Mouse (Mus musculus) neural tube, embryonic 13.5 days (tissue): ENCODE results near the gene Gramd1a. TPM values are rescaled to one million over a fixed set of nuclear protein-coding genes. Genes with fewer than 3 reads are reported as not detected.

Experiments used
- ATAC-seq: fragments of 200-750 bp; cut with Nextera tagmentation; 2 replicates; pipeline ENCODE4 v1.8.0; 2017; ENCODE audit warnings: low read depth, mild to moderate bottlenecking, moderate TSS enrichment, moderate library complexity
- H3K27ac ChIP-seq: fragments of 300-500 bp; sonication (generic); replicated peaks from 2 replicates; pipeline ENCODE4 v1.5.1; 2015; ENCODE audit warnings: moderate library complexity, mild to moderate bottlenecking, inconsistent platforms
- H3K27me3 ChIP-seq: fragments of 300-500 bp; sonication (generic); 2 replicates; pipeline ENCODE4 v1.6.1; 2015; ENCODE audit warnings: mild to moderate bottlenecking, inconsistent platforms
- H3K36me3 ChIP-seq: fragments of 300-500 bp; sonication (generic); 2 replicates; pipeline ENCODE4 v1.6.1; 2015; ENCODE audit warnings: mild to moderate bottlenecking, inconsistent platforms
- H3K4me1 ChIP-seq: fragments of 300-500 bp; sonication (generic); replicated peaks from 2 replicates; pipeline ENCODE4 v1.6.1; 2015; ENCODE audit warnings: inconsistent platforms
- H3K4me2 ChIP-seq: fragments of 300-500 bp; sonication (generic); 2 replicates; pipeline ENCODE4 v1.6.1; 2015; ENCODE audit warnings: inconsistent platforms, mild to moderate bottlenecking, moderate library complexity
- H3K4me3 ChIP-seq: fragments of 300-500 bp; sonication (generic); 2 replicates; pipeline ENCODE4 v1.5.1; 2015; ENCODE audit warnings: mild to moderate bottlenecking, inconsistent platforms
- H3K9ac ChIP-seq: fragments of 300-500 bp; sonication (generic); 2 replicates; pipeline ENCODE4 v1.6.1; 2015; ENCODE audit warnings: moderate library complexity, mild to moderate bottlenecking, inconsistent platforms
- H3K9me3 ChIP-seq: fragments of 300-500 bp; sonication (generic); 2 replicates; pipeline ENCODE4 v1.6.1; 2016; ENCODE audit warnings: inconsistent platforms
- WGBS: fragments of 180-500 bp; shearing (Covaris S2); methylation state at CpG from one replicate; pipeline ENCODE4 v1.1.7; 2015; 5-methylcytosine and 5-hydroxymethylcytosine counted together
- polyA plus RNA-seq: library from polyadenylated mRNA; unstranded; fragments of >200 nt; fragmentation: Nextera tagmentation; extraction: Ambion mirVana; gene quantifications from 2 replicates; pipeline ENCODE4 v1.2.1, GENCODE M21; 2015

Gene Gramd1a
- polyA plus RNA-seq, 1 experiment from 2014 or later, result 212 TPM

- Histone ChIP-seq H3K36me3 (no peaks in the 10 kb centered on the region), H3K4me3 (no peak overlapping the region), H3K9me3 (peaks cover 4% of the 10 kb centered on the region; the same call in 1 of the 2 replicates), H3K4me2 (no peak overlapping the region), H3K27me3 (no peaks in the 10 kb centered on the region), H3K27ac (no peak overlapping the region), H3K4me1 (peaks cover 20% of the 10 kb centered on the region), H3K9ac (0 out of 2 replicates have a peak overlapping the region, but pooled peaks have one; percentile 31)
- no peak for ATAC-seq
- WGBS, result 61% methylated on average over 14 of the region's 14 CpGs
These were observed 72.7 kb downstream of the Gramd1a start for GRCm38 (mm10) chr7:31082831-31083588.

- no peak overlapping the region for H3K4me2 ChIP-seq
- no peaks in the 10 kb centered on the region for H3K36me3 ChIP-seq
- peaks cover 25% of the 10 kb centered on the region for H3K4me1 ChIP-seq
- H3K27me3 ChIP-seq, result no peaks in the 10 kb centered on the region
- H3K27ac ChIP-seq, result no peak overlapping the region
- H3K4me3 ChIP-seq, result no peak overlapping the region
- no peak overlapping the region for H3K9ac ChIP-seq
- ATAC-seq, result no peak
- H3K9me3 ChIP-seq, result peaks cover 4% of the 10 kb centered on the region; the same call in 1 of the 2 replicates
These were observed 73.6 kb downstream of the Gramd1a start for GRCm38 (mm10) chr7:31082106-31082505.

- Histone ChIP-seq H3K27ac (no peak overlapping the region), H3K9ac (no peak overlapping the region), H3K36me3 (no peaks in the 10 kb centered on the region), H3K9me3 (peaks cover 3% of the 10 kb centered on the region; the same call in 1 of the 2 replicates), H3K4me2 (no peak overlapping the region), H3K4me1 (peaks cover 26% of the 10 kb centered on the region), H3K4me3 (no peak overlapping the region), H3K27me3 (no peaks in the 10 kb centered on the region)
- ATAC-seq, result no peak
- 56% methylated on average over 1 of the region's 1 CpGs for WGBS
These were observed 74.6 kb downstream of the Gramd1a start for GRCm38 (mm10) chr7:31081106-31081505.

- H3K27me3 ChIP-seq, result no peaks in the 10 kb centered on the region
- no peak overlapping the region for H3K27ac ChIP-seq
- H3K4me3 ChIP-seq, result no peak overlapping the region
- peaks cover 26% of the 10 kb centered on the region for H3K4me1 ChIP-seq
- no peak overlapping the region for H3K4me2 ChIP-seq
- no peak overlapping the region for H3K9ac ChIP-seq
- H3K9me3 ChIP-seq, result no peaks in the 10 kb centered on the region
- no peaks in the 10 kb centered on the region for H3K36me3 ChIP-seq
- ATAC-seq, result no peak
- 50% methylated on average over 3 of the region's 3 CpGs for WGBS
These were observed 75.1 kb downstream of the Gramd1a start for GRCm38 (mm10) chr7:31080611-31081010.

Other genes starting within 250 kb of the Gramd1a start
- gene Mag, start 241.0 kb downstream of the Gramd1a start, polyA plus RNA-seq, result 2.6 and 3.1 TPM in 2 replicates
- not detected in 2 replicates for gene Hamp2, start 231.2 kb downstream of the Gramd1a start, polyA plus RNA-seq
- not detected in 2 replicates for gene Hamp, start 211.9 kb downstream of the Gramd1a start, polyA plus RNA-seq
- gene Usf2, start 199.1 kb downstream of the Gramd1a start, polyA plus RNA-seq, result 34.4 TPM in 2 replicates
- gene Lsr, start 182.4 kb downstream of the Gramd1a start, polyA plus RNA-seq, result 17.0 and 17.6 TPM in 2 replicates
- 0.25 and 0.53 TPM in 2 replicates for gene Fam187b, start 182.1 kb downstream of the Gramd1a start, polyA plus RNA-seq
- gene Fxyd5, start 113.4 kb downstream of the Gramd1a start, polyA plus RNA-seq, result 15.9 and 19.6 TPM in 2 replicates
- 181 and 239 TPM in 2 replicates for gene Fxyd7, start 104.4 kb downstream of the Gramd1a start, polyA plus RNA-seq
- 28.2 and 33.9 TPM in 2 replicates for gene Fxyd1, start 98.7 kb downstream of the Gramd1a start, polyA plus RNA-seq
- gene Lgi4, start 96.6 kb downstream of the Gramd1a start, polyA plus RNA-seq, result 2.0 and 2.6 TPM in 2 replicates
- gene Fxyd3, start 79.2 kb downstream of the Gramd1a start, polyA plus RNA-seq, result 2.2 and 2.5 TPM in 2 replicates
- gene Hpn, start 40.6 kb downstream of the Gramd1a start, polyA plus RNA-seq, result 0.25 and 0.62 TPM in 2 replicates
- 5.1 and 6.8 TPM in 2 replicates for gene Scn1b, start 28.9 kb downstream of the Gramd1a start, polyA plus RNA-seq
- not detected in 2 replicates for gene Scgb2b2, start 134.6 kb upstream of the Gramd1a start, polyA plus RNA-seq
- gene Scgb1b2, start 135.9 kb upstream of the Gramd1a start, polyA plus RNA-seq, result not detected in 2 replicates
- gene Scgb2b3, start 206.2 kb upstream of the Gramd1a start, polyA plus RNA-seq, result not detected in 2 replicates
- not detected in 2 replicates for gene Scgb1b3, start 219.7 kb upstream of the Gramd1a start, polyA plus RNA-seq